Mouse (Mus musculus) gastrocnemius, adult 8-10 months (tissue): ENCODE data around the gene Car9. TPM values are rescaled to one million over a fixed set of nuclear protein-coding genes. Genes with fewer than 3 reads are reported as not detected.
A peak's percentile ranks its signal among the peaks of the same experiment; 100 is the strongest.

ENCODE experiments used
- DNase-seq, 2 experiments: peaks; one replicate each; pipeline ENCODE4 v3.0.0; 2022; ENCODE audit warnings: low spot score in 2 of 2
- total RNA-seq, 4 experiments: library from RNA; stranded (reverse); gene quantifications; 2 replicates each; pipeline ENCODE4 v1.2.4; 2022

The Car9 gene
- total RNA-seq, 4 experiments from 2014 or later, result 3.2 to 8.8 (median 3.8) TPM

GRCm38 (mm10) chr4:43561436-43561996 lies 54.8 kb downstream of the Car9 start:
- no peak for DNase-seq

DNA sequence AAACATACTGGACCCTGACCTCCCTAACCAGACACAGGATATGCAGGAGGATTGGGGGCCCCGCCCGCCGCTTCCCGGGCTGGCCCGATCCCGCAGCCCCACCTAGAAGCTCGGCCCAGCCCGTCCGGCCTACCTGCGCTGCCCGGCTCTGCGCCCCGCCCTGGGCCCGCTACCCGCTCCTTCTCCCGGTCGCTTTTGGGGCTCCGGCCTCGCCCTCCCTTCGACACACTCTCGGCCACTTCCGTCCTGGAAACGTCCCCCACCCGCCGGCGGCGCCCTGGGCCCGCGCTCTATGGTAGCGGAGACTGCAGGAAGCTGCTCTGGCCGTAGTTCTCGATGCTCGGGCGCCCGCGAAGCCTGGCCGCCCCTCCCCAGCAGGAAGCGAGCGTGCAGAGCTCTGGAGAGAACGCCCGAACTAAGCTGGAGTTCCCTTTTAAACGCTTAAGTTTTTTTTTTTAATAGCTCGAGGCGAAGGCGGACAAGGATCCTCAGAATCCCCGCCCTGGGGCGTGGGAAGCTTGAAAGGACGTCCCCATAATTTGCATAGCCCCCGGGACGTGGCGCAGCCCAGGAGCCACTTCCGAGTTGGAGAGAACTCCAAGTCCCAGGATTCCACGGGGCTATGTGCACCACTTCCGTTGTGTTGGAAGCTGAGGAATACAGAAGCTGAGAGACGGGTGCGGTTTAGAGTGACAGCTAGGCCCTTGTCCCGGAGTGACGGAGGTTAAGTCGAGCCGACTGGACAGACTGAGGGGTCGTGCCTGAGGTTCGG lies 55.4 kb downstream of the Car9 start, which contains the start of the genes Creb3 and Tln1:
Gene Creb3 (plus strand): TSS at position 336 of the 772 bp plus-strand sequence.
Gene Tln1 (minus strand): TSS at position 695 of the 772 bp plus-strand sequence.
- peak; percentile 91 for DNase-seq

- DNase-seq, result no peak
Observed at GRCm38 (mm10) chr4:43562769-43563600, 56.2 kb downstream of the Car9 start.

Other genes starting within 250 kb of the Car9 start
- under 1 TPM in 2 of 4 experiments, not detected in 2; 0.05 to 0.07 TPM for gene Atp8b5, start 239.8 kb upstream of the Car9 start, total RNA-seq
- gene Rusc2, start 125.0 kb upstream of the Car9 start, total RNA-seq, result 10 to 100 TPM; 21.5 to 25.4 (median 23.3) TPM
- not detected for gene Fam166b, start 77.8 kb upstream of the Car9 start, total RNA-seq
- 10 to 100 TPM; 53.4 to 69.3 (median 59.4) TPM for gene Tesk1, start 65.0 kb upstream of the Car9 start, total RNA-seq
- gene Cd72, start 52.3 kb upstream of the Car9 start, total RNA-seq, result not detected
- gene Sit1, start 23.2 kb upstream of the Car9 start, total RNA-seq, result not detected
- 10 to 100 TPM; 19.2 to 34.9 (median 25.5) TPM for gene Ccdc107, start 14.1 kb upstream of the Car9 start, total RNA-seq
- not detected for gene Arhgef39, start 7.3 kb upstream of the Car9 start, total RNA-seq
- 1,000 to 10,000 TPM; 3,728 to 5,173 (median 4,676) TPM for gene Tpm2, start 16.8 kb downstream of the Car9 start, total RNA-seq
- 10 to 100 TPM; 36.3 to 47.6 (median 41.3) TPM for gene Creb3, start 55.4 kb downstream of the Car9 start, total RNA-seq
- 10 to 100 TPM; 52.5 to 57.4 (median 56.6) TPM for gene Tln1, start 55.7 kb downstream of the Car9 start, total RNA-seq
- gene Rgp1, start 71.7 kb downstream of the Car9 start, total RNA-seq, result 10 to 100 TPM; 22.8 to 26.9 (median 23.5) TPM
- gene Gba2, start 71.9 kb downstream of the Car9 start, total RNA-seq, result 1 to 10 TPM; 3.8 to 4.4 (median 4.2) TPM
- gene Msmp, start 77.5 kb downstream of the Car9 start, total RNA-seq, result not detected
- 10 to 100 TPM; 31.1 to 40.6 (median 32.6) TPM for gene Npr2, start 125.0 kb downstream of the Car9 start, total RNA-seq
- not detected for gene Spag8, start 146.6 kb downstream of the Car9 start, total RNA-seq
- 10 to 100 TPM; 46.4 to 48.6 (median 47.3) TPM for gene Hint2, start 149.5 kb downstream of the Car9 start, total RNA-seq
- gene Tmem8b, start 162.0 kb downstream of the Car9 start, total RNA-seq, result 10 to 100 TPM in 2 of 4 experiments, 1 to 10 TPM in 2; 9.5 to 14.4 (median 10.4) TPM
- gene Fam221b, start 162.2 kb downstream of the Car9 start, total RNA-seq, result under 1 TPM in 3 of 4 experiments, not detected in 1; 0.07 to 0.12 (median 0.11) TPM
- gene Olfr70, start 193.8 kb downstream of the Car9 start, total RNA-seq, result not detected
- gene Olfr71, start 203.3 kb downstream of the Car9 start, total RNA-seq, result not detected
- 1 to 10 TPM in 3 of 4 experiments, under 1 TPM in 1; 0.73 to 2.9 (median 1.7) TPM for gene Hrct1, start 220.2 kb downstream of the Car9 start, total RNA-seq
- 1 to 10 TPM in 1 of 4 experiments, under 1 TPM in 3; 0.77 to 1.5 (median 0.91) TPM for gene Spaar, start 223.1 kb downstream of the Car9 start, total RNA-seq